Mouse (Mus musculus) thymus, postnatal 14 days (tissue): ENCODE results near the gene Gzme.
"Not testable (repeated sequence)": the region's sequence is repeated elsewhere in the genome, so short reads cannot be mapped to it uniquely, and the experiment has no call there.

Experiments
- DNase-seq: peaks from one replicate; pipeline ENCODE4 v3.0.0; 2021

Gene Gzme

GRCm38 (mm10) chr14:56120525-56120924 lies at the start of gene Gzme:
Gzme (minus strand) TSS chr14:56120625.
- no peak for DNase-seq

GRCm38 (mm10) chr14:56168009-56168408 lies 47.6 kb upstream of the Gzme start:
- DNase-seq, result no peak

GRCm38 (mm10) chr14:56162109-56162508 lies 41.7 kb upstream of the Gzme start:
- DNase-seq, result no peak

GRCm38 (mm10) chr14:56159479-56159878 lies 39.1 kb upstream of the Gzme start, which contains the start of gene Gzmg:
Gzmg (minus strand) TSS chr14:56159579.
- not testable (repeated sequence) for DNase-seq

- DNase-seq, result peak; percentile 8
Observed at GRCm38 (mm10) chr14:56155340-56155739, 34.9 kb upstream of the Gzme start.

- DNase-seq, result not testable (repeated sequence)
Observed at GRCm38 (mm10) chr14:56133675-56134074, 13.2 kb upstream of the Gzme start.

GRCm38 (mm10) chr14:56132508-56132907 lies 12.1 kb upstream of the Gzme start, which contains the start of gene Gzmd:
Gzmd (minus strand) TSS chr14:56132608.
- not testable (repeated sequence) for DNase-seq

GRCm38 (mm10) chr14:56128341-56128740 lies 7.9 kb upstream of the Gzme start:
- DNase-seq, result no peak

GRCm38 (mm10) chr14:56123516-56123915 lies 3.1 kb upstream of the Gzme start:
- DNase-seq, result no peak

- DNase-seq, result not testable (repeated sequence)
Observed at GRCm38 (mm10) chr14:56115531-56116310, 4.7 kb downstream of the Gzme start.

GRCm38 (mm10) chr14:56105447-56106180 lies 14.8 kb downstream of the Gzme start:
- DNase-seq, result no peak

GRCm38 (mm10) chr14:56105016-56105415 lies 15.4 kb downstream of the Gzme start:
- no peak for DNase-seq

- no peak for DNase-seq
Observed at GRCm38 (mm10) chr14:56103452-56103851, 17.0 kb downstream of the Gzme start.

- no peak for DNase-seq
Observed at GRCm38 (mm10) chr14:56102386-56102785, 18.0 kb downstream of the Gzme start, which contains the start of gene Ctsg. Ctsg (minus strand) TSS chr14:56102574.

GRCm38 (mm10) chr14:56098940-56099339 lies 21.5 kb downstream of the Gzme start:
- peak; percentile 32 for DNase-seq

- no peak for DNase-seq
Observed at GRCm38 (mm10) chr14:56097597-56097996, 22.8 kb downstream of the Gzme start.

- DNase-seq, result no peak
Observed at GRCm38 (mm10) chr14:56093353-56093752, 27.1 kb downstream of the Gzme start.

- DNase-seq, result no peak
Observed at GRCm38 (mm10) chr14:56086711-56087110, 33.7 kb downstream of the Gzme start.

GRCm38 (mm10) chr14:56085167-56085566 lies 35.3 kb downstream of the Gzme start, which contains the start of gene Mcpt8:
Mcpt8 (minus strand) TSS chr14:56085273.
- no peak for DNase-seq

GRCm38 (mm10) chr14:56082016-56082415 lies 38.4 kb downstream of the Gzme start:
- no peak for DNase-seq
